Mouse (Mus musculus): ENCODE results near the gene Mcm6. TPM values are rescaled to one million over a fixed set of nuclear protein-coding genes. Genes with fewer than 3 reads are reported as not detected.

The Mcm6 gene
- polyA plus RNA-seq, 1 experiment from 2014 or later, result 179 TPM

GRCm38 (mm10) chr1:128282924-128283323 is 76.5 kb downstream of the Mcm6 start:
- no peak overlapping the region for H3K27ac ChIP-seq
- peaks cover 40% of the 10 kb centered on the region for H3K36me3 ChIP-seq
- WGBS, result 99% methylated on average over 3 of the region's 3 CpGs

GRCm38 (mm10) chr1:128281753-128282152 is 77.7 kb downstream of the Mcm6 start:
- WGBS, result 94% methylated on average over 3 of the region's 3 CpGs
- Histone ChIP-seq H3K9me3 (replicated peaks) (no peaks in the 10 kb centered on the region), H3K27ac (no peak overlapping the region), H3K36me3 (peaks cover 52% of the 10 kb centered on the region), H3K27me3 (no peaks in the 10 kb centered on the region), H3K4me1 (no peaks in the 10 kb centered on the region), H3K4me3 (no peak overlapping the region), H3K9ac (no peak overlapping the region), H3K4me2 (replicated peaks) (no peak overlapping the region)
- no peak for ATAC-seq (ENCODE audit: low FRiP score)

More at GRCm38 (mm10) chr1:128282924-128283323, 76.5 kb downstream of the Mcm6 start:
- ATAC-seq (ENCODE audit: low FRiP score), result no peak
- H3K27me3 ChIP-seq, result no peaks in the 10 kb centered on the region
- no peaks in the 10 kb centered on the region for H3K4me1 ChIP-seq
- no peak overlapping the region for H3K4me3 ChIP-seq
- H3K9me3 ChIP-seq (replicated peaks), result no peaks in the 10 kb centered on the region
- H3K9ac ChIP-seq, result no peak overlapping the region
- H3K4me2 ChIP-seq (replicated peaks), result no peak overlapping the region

Other genes starting within 250 kb of the Mcm6 start
- 78.3 and 79.5 TPM in 2 replicates for gene Ubxn4, start 115.7 kb downstream of the Mcm6 start, polyA plus RNA-seq (2016; fragmentation: Nextera tagmentation; extraction: Ambion mirVana)
- gene Lct, start 31.3 kb downstream of the Mcm6 start, polyA plus RNA-seq (2016; fragmentation: Nextera tagmentation; extraction: Ambion mirVana), result 0.27 and 0.37 TPM in 2 replicates
- gene Dars, start 57.7 kb upstream of the Mcm6 start, polyA plus RNA-seq (2016; fragmentation: Nextera tagmentation; extraction: Ambion mirVana), result 184 and 188 TPM in 2 replicates
- gene Cxcr4, start 232.6 kb upstream of the Mcm6 start, polyA plus RNA-seq (2016; fragmentation: Nextera tagmentation; extraction: Ambion mirVana), result 17.8 and 18.2 TPM in 2 replicates